Mouse (Mus musculus): Measurements from ENCODE around the gene Gpn2. TPM values are rescaled to one million over a fixed set of nuclear protein-coding genes. Genes with fewer than 3 reads are reported as not detected.

Gene Gpn2
- polyA plus RNA-seq, 1 experiment = 30.9 TPM

DNA sequence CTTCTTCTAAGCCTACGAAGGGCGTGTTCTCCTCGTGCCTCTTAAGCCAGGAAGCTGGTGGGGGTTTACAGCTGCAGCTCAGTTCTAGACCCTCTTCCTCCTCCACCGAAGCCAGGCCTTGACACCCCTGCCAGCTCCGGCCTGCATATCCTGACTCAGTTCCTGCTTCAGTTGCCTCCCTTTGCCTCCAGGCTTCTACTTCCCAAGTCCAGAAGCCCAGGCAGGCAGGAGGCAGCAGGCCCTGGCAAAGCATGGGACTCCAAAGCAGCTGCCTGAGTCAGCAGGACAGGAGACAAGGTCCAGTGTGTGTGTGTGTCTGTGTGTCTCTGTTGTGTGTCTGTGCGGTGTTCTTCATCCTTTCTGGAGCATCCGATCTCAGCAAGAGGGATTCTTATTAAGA is 20.0 kb downstream of the Gpn2 start:
- Histone ChIP-seq H3K27ac (ENCODE audit: control insufficient read depth, insufficient read depth, low read depth, low read length) (no peak overlapping the region), H3K4me1 (ENCODE audit: control insufficient read depth, insufficient read depth, low read length) (peaks cover 16% of the 10 kb centered on the region), H3K36me3 (ENCODE audit: control insufficient read depth, insufficient read depth, low read length) (no peaks in the 10 kb centered on the region), H3K4me3 (ENCODE audit: control insufficient read depth, low read depth, low read length) (no peak overlapping the region), H3K27me3 (ENCODE audit: control insufficient read depth, insufficient read depth, low read length) (no peaks in the 10 kb centered on the region)
- TF ChIP-seq CTCF (IDR thresholded peaks at IDR 0.05; ENCODE audit: control insufficient read depth, insufficient read depth, insufficient replicate concordance, low read depth, low read length) (no peak), POLR2A (IDR thresholded peaks at IDR 0.05; ENCODE audit: control insufficient read depth, low read depth, low read length) (no peak)

- Histone ChIP-seq H3K4me3 (ENCODE audit: control insufficient read depth, low read depth, low read length) (no peak overlapping the region), H3K27me3 (ENCODE audit: control insufficient read depth, insufficient read depth, low read length) (no peaks in the 10 kb centered on the region), H3K4me1 (ENCODE audit: control insufficient read depth, insufficient read depth, low read length) (peaks cover 13% of the 10 kb centered on the region), H3K36me3 (ENCODE audit: control insufficient read depth, insufficient read depth, low read length) (no peaks in the 10 kb centered on the region), H3K27ac (ENCODE audit: control insufficient read depth, insufficient read depth, low read depth, low read length) (no peak overlapping the region)
- TF ChIP-seq POLR2A (IDR thresholded peaks at IDR 0.05; ENCODE audit: control insufficient read depth, low read depth, low read length) (no peak), CTCF (IDR thresholded peaks at IDR 0.05; ENCODE audit: control insufficient read depth, insufficient read depth, insufficient replicate concordance, low read depth, low read length) (no peak)
Measured at GRCm38 (mm10) chr4:133604856-133605255, 20.7 kb downstream of the Gpn2 start.

DNA sequence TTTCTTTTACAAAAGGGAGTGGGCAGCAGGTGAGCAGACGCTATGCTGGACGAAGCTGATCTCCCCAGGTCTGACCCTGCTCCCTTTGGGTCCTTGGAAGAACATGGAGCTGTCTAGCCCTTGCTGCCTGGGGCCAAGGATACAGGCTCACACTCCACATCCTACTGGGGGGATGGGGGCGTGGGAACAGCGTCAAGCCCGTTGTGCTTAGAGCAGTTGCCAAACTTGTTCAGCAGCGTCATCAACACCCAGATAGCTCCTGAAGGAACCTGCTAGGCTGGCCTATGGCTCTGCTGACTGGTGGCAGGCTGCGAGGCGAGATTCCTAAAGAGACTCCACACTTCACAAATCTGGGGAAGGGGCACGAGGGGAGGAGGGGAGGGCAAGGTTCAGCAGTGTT is 21.2 kb downstream of the Gpn2 start:
- no peaks in the 10 kb centered on the region for H3K36me3 ChIP-seq (ENCODE audit: control insufficient read depth, insufficient read depth, low read length)
- no peak overlapping the region for H3K27ac ChIP-seq (ENCODE audit: control insufficient read depth, insufficient read depth, low read depth, low read length)
- no peak overlapping the region for H3K4me3 ChIP-seq (ENCODE audit: control insufficient read depth, low read depth, low read length)
- no peaks in the 10 kb centered on the region for H3K27me3 ChIP-seq (ENCODE audit: control insufficient read depth, insufficient read depth, low read length)
- TF ChIP-seq CTCF (IDR thresholded peaks at IDR 0.05; ENCODE audit: control insufficient read depth, insufficient read depth, insufficient replicate concordance, low read depth, low read length) = no peak
- no peak for TF ChIP-seq POLR2A (IDR thresholded peaks at IDR 0.05; ENCODE audit: control insufficient read depth, low read depth, low read length)
- H3K4me1 ChIP-seq (ENCODE audit: control insufficient read depth, insufficient read depth, low read length) = peaks cover 10% of the 10 kb centered on the region

DNA sequence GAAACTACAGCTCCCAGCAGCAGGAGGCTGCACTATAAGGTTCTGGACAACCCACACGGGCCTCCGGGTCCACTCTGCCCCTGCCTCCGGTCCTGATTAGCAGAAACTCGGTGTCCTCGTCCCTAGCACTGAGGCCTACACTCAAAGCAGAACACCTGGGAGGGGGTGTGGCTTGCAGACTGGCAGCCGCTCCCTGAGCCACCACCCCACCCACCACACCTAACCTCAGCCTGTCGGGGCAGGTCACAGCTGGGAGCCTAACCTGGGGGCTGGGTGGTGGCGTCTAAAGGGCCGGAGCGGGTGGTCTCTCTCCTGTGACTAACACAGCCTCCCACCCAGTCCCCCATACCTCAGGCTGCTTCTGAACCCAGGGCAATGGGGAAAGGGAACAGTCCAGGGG is 23.1 kb downstream of the Gpn2 start:
- no peaks in the 10 kb centered on the region for H3K36me3 ChIP-seq (ENCODE audit: control insufficient read depth, insufficient read depth, low read length)
- no peak for TF ChIP-seq POLR2A (IDR thresholded peaks at IDR 0.05; ENCODE audit: control insufficient read depth, low read depth, low read length)
- no peak for TF ChIP-seq CTCF (IDR thresholded peaks at IDR 0.05; ENCODE audit: control insufficient read depth, insufficient read depth, insufficient replicate concordance, low read depth, low read length)
- peaks cover 3% of the 10 kb centered on the region for H3K4me1 ChIP-seq (ENCODE audit: control insufficient read depth, insufficient read depth, low read length)
- H3K27me3 ChIP-seq (ENCODE audit: control insufficient read depth, insufficient read depth, low read length) = no peaks in the 10 kb centered on the region
- no peak overlapping the region for H3K4me3 ChIP-seq (ENCODE audit: control insufficient read depth, low read depth, low read length)
- no peak overlapping the region for H3K27ac ChIP-seq (ENCODE audit: control insufficient read depth, insufficient read depth, low read depth, low read length)

DNA sequence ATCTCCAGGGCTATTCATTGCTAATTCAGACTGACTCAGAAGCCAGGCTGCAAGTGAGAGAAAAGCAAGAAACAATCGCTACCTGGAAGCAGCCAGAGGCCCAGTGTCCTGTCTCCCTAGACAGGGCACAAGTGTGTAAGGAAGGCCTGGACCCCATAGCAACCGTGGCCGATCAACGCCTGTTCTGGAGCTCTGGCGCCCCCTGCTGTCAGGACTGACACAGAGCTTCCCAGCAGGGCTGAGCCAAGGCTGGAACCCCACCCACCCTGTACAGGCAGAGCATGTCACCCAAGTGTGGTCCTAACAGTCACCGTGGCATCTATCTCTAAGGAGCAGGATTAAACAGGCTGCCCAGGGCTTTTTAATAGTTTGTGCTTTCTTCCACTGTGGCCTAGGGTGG is 25.6 kb downstream of the Gpn2 start:
- Histone ChIP-seq H3K27me3 (ENCODE audit: control insufficient read depth, insufficient read depth, low read length) (no peaks in the 10 kb centered on the region), H3K4me1 (ENCODE audit: control insufficient read depth, insufficient read depth, low read length) (no peaks in the 10 kb centered on the region), H3K4me3 (ENCODE audit: control insufficient read depth, low read depth, low read length) (no peak overlapping the region), H3K27ac (ENCODE audit: control insufficient read depth, insufficient read depth, low read depth, low read length) (no peak overlapping the region), H3K36me3 (ENCODE audit: control insufficient read depth, insufficient read depth, low read length) (no peaks in the 10 kb centered on the region)
- TF ChIP-seq POLR2A (IDR thresholded peaks at IDR 0.05; ENCODE audit: control insufficient read depth, low read depth, low read length) = no peak
- peak; percentile 94 for TF ChIP-seq CTCF (IDR thresholded peaks at IDR 0.05; ENCODE audit: control insufficient read depth, insufficient read depth, insufficient replicate concordance, low read depth, low read length)

DNA sequence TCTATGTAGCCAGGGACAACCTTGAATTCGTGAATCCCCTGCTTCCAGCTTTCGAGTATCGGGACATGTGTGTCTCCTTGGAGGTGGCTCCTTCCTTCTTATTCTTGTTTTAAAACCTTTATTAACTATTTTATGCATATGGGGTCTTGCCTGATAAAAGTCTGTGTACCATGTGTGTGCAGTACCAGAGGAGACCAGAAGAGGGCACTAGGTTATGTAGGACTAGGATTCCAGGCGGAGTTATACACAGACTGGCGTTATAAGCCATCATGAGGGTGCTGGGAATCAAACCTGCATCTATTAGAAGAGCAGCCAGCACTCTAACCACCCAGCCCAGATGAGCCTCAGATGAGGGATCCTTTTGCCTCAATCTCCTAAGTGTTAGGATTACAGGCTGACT is 27.7 kb downstream of the Gpn2 start:
- no peak for TF ChIP-seq CTCF (IDR thresholded peaks at IDR 0.05; ENCODE audit: control insufficient read depth, insufficient read depth, insufficient replicate concordance, low read depth, low read length)
- TF ChIP-seq POLR2A (IDR thresholded peaks at IDR 0.05; ENCODE audit: control insufficient read depth, low read depth, low read length) = no peak
- no peak overlapping the region for H3K4me3 ChIP-seq (ENCODE audit: control insufficient read depth, low read depth, low read length)
- no peaks in the 10 kb centered on the region for H3K27me3 ChIP-seq (ENCODE audit: control insufficient read depth, insufficient read depth, low read length)
- no peak overlapping the region for H3K27ac ChIP-seq (ENCODE audit: control insufficient read depth, insufficient read depth, low read depth, low read length)
- H3K4me1 ChIP-seq (ENCODE audit: control insufficient read depth, insufficient read depth, low read length) = no peaks in the 10 kb centered on the region
- no peaks in the 10 kb centered on the region for H3K36me3 ChIP-seq (ENCODE audit: control insufficient read depth, insufficient read depth, low read length)

- TF ChIP-seq CTCF (IDR thresholded peaks at IDR 0.05; ENCODE audit: control insufficient read depth, insufficient read depth, insufficient replicate concordance, low read depth, low read length) = peak; percentile 36; the same call in 1 of the 2 replicates
- TF ChIP-seq POLR2A (IDR thresholded peaks at IDR 0.05; ENCODE audit: control insufficient read depth, low read depth, low read length) = no peak
- no peaks in the 10 kb centered on the region for H3K27me3 ChIP-seq (ENCODE audit: control insufficient read depth, insufficient read depth, low read length)
- H3K27ac ChIP-seq (ENCODE audit: control insufficient read depth, insufficient read depth, low read depth, low read length) = no peak overlapping the region
- no peaks in the 10 kb centered on the region for H3K4me1 ChIP-seq (ENCODE audit: control insufficient read depth, insufficient read depth, low read length)
- H3K4me3 ChIP-seq (ENCODE audit: control insufficient read depth, low read depth, low read length) = no peak overlapping the region
- H3K36me3 ChIP-seq (ENCODE audit: control insufficient read depth, insufficient read depth, low read length) = no peaks in the 10 kb centered on the region
Measured at GRCm38 (mm10) chr4:133612416-133612815, 28.3 kb downstream of the Gpn2 start.

DNA sequence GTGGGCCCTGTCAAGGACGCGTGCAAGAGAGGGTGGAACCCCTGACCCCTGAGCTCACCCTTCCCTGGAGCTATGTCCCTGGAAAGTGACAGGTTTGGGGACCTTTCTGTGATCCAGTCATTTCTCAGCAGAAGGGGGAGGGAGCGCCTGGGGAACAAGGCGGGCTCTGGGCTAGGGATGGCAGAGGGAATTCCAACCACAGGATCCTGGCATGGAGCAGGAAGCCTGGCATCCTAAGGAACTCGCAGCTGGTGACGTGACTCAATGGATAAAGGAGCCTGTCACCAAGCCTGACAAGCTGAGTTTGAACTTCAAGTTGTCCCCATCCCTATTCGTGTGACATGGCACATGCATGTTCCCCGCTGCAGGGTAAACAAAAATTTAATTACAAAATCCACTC is 28.9 kb downstream of the Gpn2 start:
- H3K4me1 ChIP-seq (ENCODE audit: control insufficient read depth, insufficient read depth, low read length) = no peaks in the 10 kb centered on the region
- no peaks in the 10 kb centered on the region for H3K36me3 ChIP-seq (ENCODE audit: control insufficient read depth, insufficient read depth, low read length)
- H3K27ac ChIP-seq (ENCODE audit: control insufficient read depth, insufficient read depth, low read depth, low read length) = no peak overlapping the region
- no peaks in the 10 kb centered on the region for H3K27me3 ChIP-seq (ENCODE audit: control insufficient read depth, insufficient read depth, low read length)
- H3K4me3 ChIP-seq (ENCODE audit: control insufficient read depth, low read depth, low read length) = no peak overlapping the region
- TF ChIP-seq POLR2A (IDR thresholded peaks at IDR 0.05; ENCODE audit: control insufficient read depth, low read depth, low read length) = no peak
- no peak for TF ChIP-seq CTCF (IDR thresholded peaks at IDR 0.05; ENCODE audit: control insufficient read depth, insufficient read depth, insufficient replicate concordance, low read depth, low read length)

Data from testis, adult 2 months (tissue).